ENCODE assay signal across 34 mouse cellular contexts in the genomic region with DNA sequence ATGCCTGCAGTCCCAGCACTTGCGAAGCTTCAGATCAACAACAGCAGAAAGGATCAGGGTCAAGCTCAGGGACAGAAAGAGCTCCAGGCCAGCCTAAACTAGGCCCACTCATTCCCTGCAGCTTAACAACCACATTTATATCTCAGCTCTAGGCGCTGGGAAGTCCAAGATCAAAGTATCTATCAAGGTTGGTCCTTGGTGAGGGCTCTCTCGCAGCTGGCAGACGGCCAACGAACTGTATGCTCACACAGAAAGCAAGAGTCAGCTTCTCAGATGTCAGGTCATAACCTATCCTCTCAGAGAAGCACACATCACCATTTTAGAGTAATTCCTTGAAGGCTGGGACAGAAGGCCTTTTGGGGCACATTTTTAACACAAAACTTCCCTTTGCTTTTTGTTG. TPM values are rescaled to one million over a fixed set of nuclear protein-coding genes. Genes with fewer than 3 reads are reported as not detected.
DNase-seq lines count a peak whose midpoint lies in the region; ATAC-seq lines count a peak whose summit lies in the region.
"Had no signal": no experiment of that assay in that cellular context is flagged by ENCODE, and none has a peak within 500 bp of the region (broad histone marks: within the 10 kb centered on the region; RNA-seq: fewer than 3 reads in every experiment).

No protein-coding gene starts in this region.

- H3K36me3 ChIP-seq in hindbrain, embryonic 14.5 days (replicated peaks; ENCODE audit: control insufficient read depth, insufficient read depth): peaks cover 65% of the 10 kb centered on the region
- peaks cover 37% of the 10 kb centered on the region for H3K36me3 ChIP-seq in midbrain, embryonic 16.5 days (ENCODE audit: control insufficient read depth, insufficient read depth, low read length)

- no peak overlapping the region for H3K9ac ChIP-seq in hindbrain, embryonic 14.5 days
- no peak overlapping the region for H3K9ac ChIP-seq in midbrain, embryonic 16.5 days (ENCODE audit: low read depth, low read length)
- H3K9ac ChIP-seq: embryonic facial prominence, embryonic 13.5 days; forebrain, embryonic 15.5 days; heart, embryonic 12.5 days; hindbrain, embryonic 15.5 days; limb, embryonic 12.5 days; liver, embryonic 15.5 days; lung, embryonic 15.5 days; neural tube, embryonic 13.5 days had no signal

- no peaks in the 10 kb centered on the region for H3K27me3 ChIP-seq in hindbrain, embryonic 14.5 days (ENCODE audit: control insufficient read depth, insufficient read depth, low read length)
- H3K27me3 ChIP-seq in midbrain, embryonic 16.5 days (ENCODE audit: control insufficient read depth, insufficient read depth, low read depth, low read length): no peaks in the 10 kb centered on the region
- H3K27me3 ChIP-seq: forebrain, embryonic 15.5 days; hindbrain, embryonic 15.5 days; neural tube, embryonic 13.5 days had no signal

- no peaks in the 10 kb centered on the region for H3K9me3 ChIP-seq in hindbrain, embryonic 14.5 days (ENCODE audit: control insufficient read depth, low read length)
- H3K9me3 ChIP-seq in midbrain, embryonic 16.5 days (replicated peaks; ENCODE audit: control insufficient read depth, low read length, poor library complexity, severe bottlenecking): no peaks in the 10 kb centered on the region
- H3K9me3 ChIP-seq: embryonic facial prominence, embryonic 13.5 days; forebrain, embryonic 10.5 days; forebrain, embryonic 15.5 days; heart, embryonic 12.5 days; hindbrain, embryonic 15.5 days; limb, embryonic 12.5 days; liver, embryonic 15.5 days; lung, embryonic 15.5 days; neural tube, embryonic 13.5 days had no signal

- no peak overlapping the region for H3K4me2 ChIP-seq in hindbrain, embryonic 14.5 days (replicated peaks)
- no peak overlapping the region for H3K4me2 ChIP-seq in midbrain, embryonic 16.5 days (ENCODE audit: low read length)
- H3K4me2 ChIP-seq: embryonic facial prominence, embryonic 13.5 days; forebrain, embryonic 15.5 days; heart, embryonic 12.5 days; hindbrain, embryonic 15.5 days; limb, embryonic 12.5 days; liver, embryonic 15.5 days; lung, embryonic 15.5 days; midbrain, embryonic 11.5 days; neural tube, embryonic 13.5 days had no signal

- H3K4me3 ChIP-seq in hindbrain, embryonic 14.5 days (replicated peaks; ENCODE audit: low read length): no peak overlapping the region
- no peak overlapping the region for H3K4me3 ChIP-seq in midbrain, embryonic 16.5 days (ENCODE audit: low read depth, low read length)
- H3K4me3 ChIP-seq: embryonic facial prominence, embryonic 13.5 days; forebrain, embryonic 10.5 days; forebrain, embryonic 15.5 days; gastrocnemius, adult 2 months; heart, adult 2 months; heart, embryonic 12.5 days; hindbrain, embryonic 15.5 days; limb, embryonic 12.5 days; liver, embryonic 15.5 days; lung, embryonic 15.5 days; neural tube, embryonic 13.5 days had no signal

- ATAC-seq in hindbrain, embryonic 14.5 days (ENCODE audit: low FRiP score): no peak
- ATAC-seq in midbrain, embryonic 16.5 days: no peak
- ATAC-seq: forebrain, embryonic 15.5 days; inflammation-experienced regulatory T-cells, adult 6 months had no signal

- DNase-seq in kidney, postnatal 10 days: peak; percentile 52
- DNase-seq in kidney, adult 18-20 months: no peak
- DNase-seq in testis, postnatal 10 days (ENCODE audit: low spot score): peak; percentile 65
- no peak for DNase-seq in testis, postnatal 14 days (ENCODE audit: low spot score)
- peak; percentile 83 for DNase-seq in adrenal gland, postnatal 10 days
- no peak for DNase-seq in hindbrain, embryonic 14.5 days (ENCODE audit: low spot score)
- DNase-seq: cerebellum, adult 8-10 months; gastrocnemius, adult 2 months; gastrocnemius, postnatal 36 days; heart, adult 2 months; kidney, adult 11 months; lung, postnatal 36 days; right cerebral cortex, postnatal 4 days; thymus, postnatal 4 days had no signal

- no peak overlapping the region for H3K27ac ChIP-seq in hindbrain, embryonic 14.5 days
- H3K27ac ChIP-seq in midbrain, embryonic 16.5 days (ENCODE audit: low read length): no peak overlapping the region
- H3K27ac ChIP-seq: embryonic facial prominence, embryonic 13.5 days; forebrain, embryonic 10.5 days; forebrain, embryonic 15.5 days; gastrocnemius, adult 2 months; heart, adult 2 months; hindbrain, embryonic 15.5 days; limb, embryonic 12.5 days; liver, embryonic 15.5 days; lung, embryonic 15.5 days; neural tube, embryonic 13.5 days; stomach, postnatal 0 days had no signal

- H3K4me1 ChIP-seq in hindbrain, embryonic 14.5 days (replicated peaks; ENCODE audit: control insufficient read depth, insufficient read depth, low read length): peaks cover 20% of the 10 kb centered on the region
- peaks cover 15% of the 10 kb centered on the region for H3K4me1 ChIP-seq in midbrain, embryonic 16.5 days (ENCODE audit: control insufficient read depth, insufficient read depth, low read length)
- H3K4me1 ChIP-seq: liver, embryonic 15.5 days; lung, embryonic 15.5 days had no signal

- WGBS in hindbrain, embryonic 14.5 days: 85% methylated on average over 5 of the region's 5 CpGs
- 77% methylated on average over 5 of the region's 5 CpGs for WGBS in midbrain, embryonic 16.5 days

RNA-seq across cellular contexts. Expression of gene Maneal, which starts 3.6 kb away (rescaled TPM):
- total RNA-seq in adrenal gland, postnatal 10 days (2021): 1 to 10 TPM; 3.5 to 5.2 TPM
- 16.9 and 17.6 TPM in 2 replicates for polyA plus RNA-seq in hindbrain, embryonic 14.5 days (2014; fragmentation: Nextera tagmentation; extraction: Ambion mirVana)
- polyA plus RNA-seq in midbrain, embryonic 16.5 days (2015; fragmentation: Nextera tagmentation; extraction: Ambion mirVana): 10.3 and 11.0 TPM in 2 replicates
- total RNA-seq: hematopoietic stem cell, adult 5-6 weeks; megakaryocyte, adult 5-6 weeks had no signal
- polyA plus RNA-seq: liver, adult 2 months had no signal

RNA-seq across cellular contexts. Expression of gene 1110065P20Rik, which starts 7.4 kb away (rescaled TPM):
- 10 to 100 TPM; 49.6 to 54.7 TPM for total RNA-seq in adrenal gland, postnatal 10 days (2021)
- polyA plus RNA-seq in hindbrain, embryonic 14.5 days (2014; fragmentation: Nextera tagmentation; extraction: Ambion mirVana): 93.5 and 102 TPM in 2 replicates
- 81.9 and 94.4 TPM in 2 replicates for polyA plus RNA-seq in midbrain, embryonic 16.5 days (2015; fragmentation: Nextera tagmentation; extraction: Ambion mirVana)

RNA-seq across cellular contexts. Expression of gene Yrdc, which starts 7.9 kb away (rescaled TPM):
- 10 to 100 TPM; 34.9 to 42.9 TPM for total RNA-seq in adrenal gland, postnatal 10 days (2021)
- 54.2 and 55.1 TPM in 2 replicates for polyA plus RNA-seq in hindbrain, embryonic 14.5 days (2014; fragmentation: Nextera tagmentation; extraction: Ambion mirVana)
- 39.1 and 41.6 TPM in 2 replicates for polyA plus RNA-seq in midbrain, embryonic 16.5 days (2015; fragmentation: Nextera tagmentation; extraction: Ambion mirVana)

RNA-seq across cellular contexts. Expression of gene Epha10, which starts 22.3 kb away (rescaled TPM):
- 1 to 10 TPM; 4.5 to 4.9 TPM for total RNA-seq in adrenal gland, postnatal 10 days (2021)
- polyA plus RNA-seq in hindbrain, embryonic 14.5 days (2014; fragmentation: Nextera tagmentation; extraction: Ambion mirVana): 8.4 and 8.7 TPM in 2 replicates
- polyA plus RNA-seq in midbrain, embryonic 16.5 days (2015; fragmentation: Nextera tagmentation; extraction: Ambion mirVana): 12.7 and 17.0 TPM in 2 replicates
- total RNA-seq: gastrocnemius, adult 2 months; gastrocnemius, postnatal 36 days; heart, adult 2 months; hematopoietic stem cell, adult 5-6 weeks; liver, adult 2 months; megakaryocyte, adult 5-6 weeks; MEL had no signal
- polyA plus RNA-seq: heart, embryonic 12.5 days; heart, postnatal 0 days; inflammation-experienced regulatory T-cells, adult 6 months; liver, adult 2 months; liver, embryonic 15.5 days; lung, embryonic 15.5 days; spleen, adult 2 months; stomach, postnatal 0 days; thymus, postnatal 0 days had no signal

RNA-seq across cellular contexts. Expression of gene Mtf1, which starts 56.5 kb away (rescaled TPM):
- total RNA-seq in adrenal gland, postnatal 10 days (2021): 10 to 100 TPM; 24.0 to 24.7 TPM
- polyA plus RNA-seq in hindbrain, embryonic 14.5 days (2014; fragmentation: Nextera tagmentation; extraction: Ambion mirVana): 10.6 and 13.2 TPM in 2 replicates
- 9.9 and 10.9 TPM in 2 replicates for polyA plus RNA-seq in midbrain, embryonic 16.5 days (2015; fragmentation: Nextera tagmentation; extraction: Ambion mirVana)

Comparison
In these comparisons a context has a peak if more than half of its experiments do, and no peak if none do; other contexts are left out.
1. DNase-seq: peak in kidney, postnatal 10 days (single experiment), testis, postnatal 10 days (single experiment) and adrenal gland, postnatal 10 days (single experiment); none in kidney, adult 18-20 months (single experiment), testis, postnatal 14 days (single experiment) and hindbrain, embryonic 14.5 days (single experiment).